Mouse (Mus musculus): ENCODE measurements around the gene Chsy1. TPM values are rescaled to one million over a fixed set of nuclear protein-coding genes. Genes with fewer than 3 reads are reported as not detected.

The Chsy1 gene
- polyA plus RNA-seq, 1 experiment = 1.8 TPM

DNA sequence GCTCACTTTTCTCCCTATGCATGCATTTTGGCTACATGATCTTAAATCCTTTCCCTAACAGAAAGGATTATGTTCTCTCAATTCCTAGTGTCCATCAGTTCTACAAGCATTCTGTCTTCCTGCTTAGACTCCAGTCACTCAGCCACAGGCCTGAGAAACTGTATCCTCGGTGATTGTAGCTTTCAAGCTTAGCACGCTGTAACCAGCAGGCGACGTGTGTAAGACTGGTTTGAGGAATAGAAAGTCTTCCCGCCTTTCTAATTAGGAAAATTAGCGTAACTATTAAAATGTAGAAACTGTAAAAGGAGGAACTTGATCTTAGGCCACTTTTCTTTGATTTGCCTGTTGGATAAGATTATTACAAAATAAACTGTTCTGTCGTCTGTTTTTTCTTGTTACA, 9.5 kb downstream of the Chsy1 start:
- Histone ChIP-seq H3K4me3 (ENCODE audit: control insufficient read depth, low read depth, low read length) (no peak overlapping the region), H3K27me3 (ENCODE audit: control insufficient read depth, insufficient read depth, low read length) (no peaks in the 10 kb centered on the region), H3K4me1 (ENCODE audit: control insufficient read depth, insufficient read depth, low read length) (peaks cover 3% of the 10 kb centered on the region; the same call in 1 of the 2 replicates), H3K36me3 (ENCODE audit: control insufficient read depth, insufficient read depth, low read length) (no peaks in the 10 kb centered on the region), H3K27ac (ENCODE audit: control insufficient read depth, insufficient read depth, low read depth, low read length) (no peak overlapping the region)
- TF ChIP-seq CTCF (IDR thresholded peaks at IDR 0.05; ENCODE audit: control insufficient read depth, insufficient read depth, insufficient replicate concordance, low read depth, low read length) (no peak), POLR2A (IDR thresholded peaks at IDR 0.05; ENCODE audit: control insufficient read depth, low read depth, low read length) (no peak)

DNA sequence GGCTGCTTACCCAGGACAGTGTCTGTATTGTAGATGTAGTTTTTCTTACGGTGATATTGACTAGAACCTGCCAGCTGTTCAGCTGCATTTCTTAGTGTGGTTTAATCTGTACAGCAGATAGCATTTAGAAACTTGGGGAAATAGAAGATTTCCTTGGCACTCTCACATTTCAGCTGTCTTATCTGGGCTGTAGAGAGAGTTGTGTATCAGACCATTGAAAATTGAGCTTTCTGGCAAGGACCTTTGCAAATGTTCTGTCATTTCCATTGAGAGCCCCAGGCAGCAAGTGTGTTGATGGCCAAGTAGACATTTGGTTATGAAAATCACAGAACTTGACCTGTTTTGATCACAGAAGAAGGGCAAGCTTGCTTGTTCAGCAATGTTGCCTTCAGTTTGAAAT, 10.8 kb downstream of the Chsy1 start:
- Histone ChIP-seq H3K4me1 (ENCODE audit: control insufficient read depth, insufficient read depth, low read length) (peaks cover 3% of the 10 kb centered on the region; the same call in 1 of the 2 replicates), H3K27ac (ENCODE audit: control insufficient read depth, insufficient read depth, low read depth, low read length) (no peak overlapping the region), H3K36me3 (ENCODE audit: control insufficient read depth, insufficient read depth, low read length) (no peaks in the 10 kb centered on the region), H3K4me3 (ENCODE audit: control insufficient read depth, low read depth, low read length) (no peak overlapping the region), H3K27me3 (ENCODE audit: control insufficient read depth, insufficient read depth, low read length) (no peaks in the 10 kb centered on the region)
- TF ChIP-seq CTCF (IDR thresholded peaks at IDR 0.05; ENCODE audit: control insufficient read depth, insufficient read depth, insufficient replicate concordance, low read depth, low read length) (no peak), POLR2A (IDR thresholded peaks at IDR 0.05; ENCODE audit: control insufficient read depth, low read depth, low read length) (no peak)

DNA sequence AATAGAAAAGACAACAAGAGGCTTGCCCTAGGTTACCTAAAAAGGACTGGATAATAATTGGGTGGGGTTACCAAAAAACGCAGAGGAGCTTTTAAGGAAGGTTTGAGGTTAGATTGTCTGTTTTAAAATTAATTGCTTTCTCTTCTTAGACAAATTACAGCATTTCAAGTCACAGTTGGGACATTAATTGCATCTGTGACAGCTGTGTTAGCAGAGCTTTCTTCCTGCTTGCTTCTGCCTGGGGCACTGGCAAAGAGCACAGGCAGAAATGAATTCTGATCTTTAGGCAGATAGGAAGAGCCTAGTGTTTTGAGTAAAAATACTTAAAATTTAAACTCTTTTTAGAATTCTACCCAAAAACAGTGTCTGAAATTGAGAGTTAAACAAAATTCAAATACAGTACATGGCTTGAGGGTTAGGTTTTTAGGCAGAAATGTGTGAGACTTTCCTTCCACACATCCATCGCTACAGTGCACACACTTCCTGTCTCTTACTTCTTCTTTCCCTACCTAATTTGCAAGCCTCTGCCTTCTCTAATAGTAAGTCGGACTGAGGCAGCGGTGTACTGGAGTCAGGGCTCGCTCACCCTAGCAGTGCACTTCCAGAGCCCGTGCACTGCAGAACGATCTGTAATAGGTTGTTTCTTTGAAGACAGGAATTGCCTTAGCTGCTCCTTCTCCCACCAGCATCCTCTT, 11.5 kb downstream of the Chsy1 start:
- Histone ChIP-seq H3K4me3 (ENCODE audit: control insufficient read depth, low read depth, low read length) (no peak overlapping the region), H3K4me1 (ENCODE audit: control insufficient read depth, insufficient read depth, low read length) (peaks cover 3% of the 10 kb centered on the region; the same call in 1 of the 2 replicates), H3K36me3 (ENCODE audit: control insufficient read depth, insufficient read depth, low read length) (no peaks in the 10 kb centered on the region), H3K27ac (ENCODE audit: control insufficient read depth, insufficient read depth, low read depth, low read length) (no peak overlapping the region), H3K27me3 (ENCODE audit: control insufficient read depth, insufficient read depth, low read length) (no peaks in the 10 kb centered on the region)
- no peak for TF ChIP-seq CTCF (IDR thresholded peaks at IDR 0.05; ENCODE audit: control insufficient read depth, insufficient read depth, insufficient replicate concordance, low read depth, low read length)
- TF ChIP-seq POLR2A (IDR thresholded peaks at IDR 0.05; ENCODE audit: control insufficient read depth, low read depth, low read length) = no peak

DNA sequence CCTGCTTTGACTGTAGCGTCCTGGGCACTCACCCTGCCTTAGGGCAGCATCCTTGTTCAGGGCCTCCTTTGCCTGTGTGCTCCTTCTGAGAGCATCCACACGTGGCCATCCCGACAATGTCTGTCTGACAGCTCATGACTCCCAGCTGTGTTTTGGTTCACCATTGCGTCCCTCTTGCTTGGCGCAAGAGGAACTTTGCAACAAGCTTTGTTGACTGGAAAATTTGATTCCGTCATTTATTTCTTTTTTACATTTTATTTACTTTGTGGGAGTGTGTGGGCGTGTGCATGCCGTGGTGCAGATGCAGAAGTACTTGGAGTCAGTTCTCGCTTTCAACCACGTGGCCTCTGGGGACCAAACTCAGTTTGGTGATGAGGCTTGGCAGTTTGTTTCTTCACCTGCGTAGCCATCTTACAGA, 15.2 kb downstream of the Chsy1 start:
- TF ChIP-seq POLR2A (IDR thresholded peaks at IDR 0.05; ENCODE audit: control insufficient read depth, low read depth, low read length) (no peak), CTCF (IDR thresholded peaks at IDR 0.05; ENCODE audit: control insufficient read depth, insufficient read depth, insufficient replicate concordance, low read depth, low read length) (no peak)
- Histone ChIP-seq H3K4me3 (ENCODE audit: control insufficient read depth, low read depth, low read length) (no peak overlapping the region), H3K4me1 (ENCODE audit: control insufficient read depth, insufficient read depth, low read length) (no peaks in the 10 kb centered on the region), H3K36me3 (ENCODE audit: control insufficient read depth, insufficient read depth, low read length) (no peaks in the 10 kb centered on the region), H3K27ac (ENCODE audit: control insufficient read depth, insufficient read depth, low read depth, low read length) (no peak overlapping the region), H3K27me3 (ENCODE audit: control insufficient read depth, insufficient read depth, low read length) (no peaks in the 10 kb centered on the region)

DNA sequence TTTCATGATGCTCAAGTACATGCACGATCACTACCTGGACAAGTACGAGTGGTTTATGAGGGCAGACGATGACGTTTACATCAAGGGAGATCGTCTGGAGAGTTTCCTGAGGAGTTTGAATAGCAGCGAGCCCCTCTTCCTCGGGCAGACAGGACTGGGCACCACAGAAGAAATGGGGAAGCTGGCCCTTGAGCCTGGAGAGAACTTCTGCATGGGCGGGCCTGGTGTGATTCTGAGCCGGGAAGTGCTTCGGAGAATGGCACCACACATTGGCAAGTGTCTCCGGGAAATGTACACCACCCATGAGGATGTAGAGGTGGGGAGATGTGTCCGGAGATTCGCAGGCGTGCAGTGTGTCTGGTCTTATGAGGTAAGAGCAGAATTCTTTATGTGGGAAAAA, 16.1 kb downstream of the Chsy1 start:
- TF ChIP-seq POLR2A (IDR thresholded peaks at IDR 0.05; ENCODE audit: control insufficient read depth, low read depth, low read length) (no peak), CTCF (IDR thresholded peaks at IDR 0.05; ENCODE audit: control insufficient read depth, insufficient read depth, insufficient replicate concordance, low read depth, low read length) (no peak)
- Histone ChIP-seq H3K27me3 (ENCODE audit: control insufficient read depth, insufficient read depth, low read length) (no peaks in the 10 kb centered on the region), H3K27ac (ENCODE audit: control insufficient read depth, insufficient read depth, low read depth, low read length) (no peak overlapping the region), H3K4me1 (ENCODE audit: control insufficient read depth, insufficient read depth, low read length) (no peaks in the 10 kb centered on the region), H3K4me3 (ENCODE audit: control insufficient read depth, low read depth, low read length) (no peak overlapping the region), H3K36me3 (ENCODE audit: control insufficient read depth, insufficient read depth, low read length) (no peaks in the 10 kb centered on the region)

DNA sequence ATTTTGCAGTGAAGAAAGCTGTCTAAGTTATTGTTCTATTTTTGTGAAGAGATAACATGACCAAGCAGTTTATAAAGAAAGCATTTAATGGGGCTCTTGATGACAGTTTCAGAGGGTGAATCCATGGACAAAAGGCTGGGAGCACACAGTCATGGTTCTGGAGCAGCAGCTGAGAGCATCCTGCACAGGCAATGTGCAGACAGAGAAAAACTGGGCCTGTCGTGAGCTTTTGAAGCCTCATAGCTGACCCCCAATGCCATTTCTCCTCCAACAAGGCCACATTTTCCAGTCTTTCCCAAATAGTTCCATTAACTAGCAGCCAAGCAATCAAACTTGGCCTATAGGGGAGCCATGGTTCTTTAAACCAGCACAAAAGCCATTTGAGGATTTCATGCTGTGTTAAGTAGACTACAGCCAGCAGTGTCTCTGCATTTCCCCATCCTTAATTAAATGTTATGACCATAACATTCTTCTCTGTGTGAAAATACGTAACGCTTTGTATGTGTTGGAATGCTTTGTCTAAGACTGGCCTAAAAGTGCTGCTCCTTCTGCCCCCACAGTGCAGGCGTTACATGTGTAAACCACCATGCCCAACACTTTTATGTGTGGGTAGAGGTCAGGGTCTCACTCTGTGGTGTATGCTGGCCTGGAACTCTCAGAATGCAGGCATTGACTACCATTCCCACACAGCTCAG, 18.8 kb downstream of the Chsy1 start:
- Histone ChIP-seq H3K27ac (ENCODE audit: control insufficient read depth, insufficient read depth, low read depth, low read length) (no peak overlapping the region), H3K36me3 (ENCODE audit: control insufficient read depth, insufficient read depth, low read length) (no peaks in the 10 kb centered on the region), H3K4me1 (ENCODE audit: control insufficient read depth, insufficient read depth, low read length) (no peaks in the 10 kb centered on the region), H3K4me3 (ENCODE audit: control insufficient read depth, low read depth, low read length) (no peak overlapping the region), H3K27me3 (ENCODE audit: control insufficient read depth, insufficient read depth, low read length) (no peaks in the 10 kb centered on the region)
- no peak for TF ChIP-seq POLR2A (IDR thresholded peaks at IDR 0.05; ENCODE audit: control insufficient read depth, low read depth, low read length)
- TF ChIP-seq CTCF (IDR thresholded peaks at IDR 0.05; ENCODE audit: control insufficient read depth, insufficient read depth, insufficient replicate concordance, low read depth, low read length) = no peak

DNA sequence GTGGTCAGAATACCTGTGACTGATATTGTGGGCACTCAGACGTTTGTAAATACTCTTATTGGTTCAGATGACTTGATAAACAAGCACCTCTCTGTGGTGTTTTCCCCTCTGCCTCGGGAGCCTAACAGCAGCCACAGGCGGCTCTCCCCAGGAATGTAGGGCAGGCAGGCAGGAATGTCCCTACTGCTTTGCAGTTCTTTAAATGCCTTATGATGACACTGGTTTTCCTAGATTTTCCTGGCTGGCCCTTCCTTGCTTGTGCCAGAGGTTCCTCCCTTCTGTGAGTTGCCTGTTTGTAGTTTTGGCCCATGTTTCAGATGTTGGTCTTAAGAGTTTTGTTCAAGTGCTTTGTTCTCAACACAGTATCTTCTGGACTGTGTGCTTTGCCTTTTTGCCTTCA, 19.5 kb downstream of the Chsy1 start:
- TF ChIP-seq POLR2A (IDR thresholded peaks at IDR 0.05; ENCODE audit: control insufficient read depth, low read depth, low read length) = no peak
- TF ChIP-seq CTCF (IDR thresholded peaks at IDR 0.05; ENCODE audit: control insufficient read depth, insufficient read depth, insufficient replicate concordance, low read depth, low read length) = no peak
- H3K36me3 ChIP-seq (ENCODE audit: control insufficient read depth, insufficient read depth, low read length) = no peaks in the 10 kb centered on the region
- H3K27ac ChIP-seq (ENCODE audit: control insufficient read depth, insufficient read depth, low read depth, low read length) = no peak overlapping the region
- no peak overlapping the region for H3K4me3 ChIP-seq (ENCODE audit: control insufficient read depth, low read depth, low read length)
- no peaks in the 10 kb centered on the region for H3K27me3 ChIP-seq (ENCODE audit: control insufficient read depth, insufficient read depth, low read length)
- no peaks in the 10 kb centered on the region for H3K4me1 ChIP-seq (ENCODE audit: control insufficient read depth, insufficient read depth, low read length)

Data from testis, adult 2 months (tissue).